Mouse (Mus musculus) megakaryocyte, embryonic 14.5 days (primary cell): Measurements from ENCODE around the gene Hist1h4k.

ENCODE experiments used
- FLI1 ChIP-seq: IDR thresholded peaks from 2 replicates; pipeline ENCODE4 v1.6.1; 2012; ENCODE audit warnings: low read length, inconsistent platforms, mixed read lengths
- GATA1 ChIP-seq: IDR thresholded peaks from 3 replicates; pipeline ENCODE4 v1.6.1; 2012; ENCODE audit warnings: mixed read lengths, low read length, inconsistent platforms, borderline replicate concordance

DNA sequence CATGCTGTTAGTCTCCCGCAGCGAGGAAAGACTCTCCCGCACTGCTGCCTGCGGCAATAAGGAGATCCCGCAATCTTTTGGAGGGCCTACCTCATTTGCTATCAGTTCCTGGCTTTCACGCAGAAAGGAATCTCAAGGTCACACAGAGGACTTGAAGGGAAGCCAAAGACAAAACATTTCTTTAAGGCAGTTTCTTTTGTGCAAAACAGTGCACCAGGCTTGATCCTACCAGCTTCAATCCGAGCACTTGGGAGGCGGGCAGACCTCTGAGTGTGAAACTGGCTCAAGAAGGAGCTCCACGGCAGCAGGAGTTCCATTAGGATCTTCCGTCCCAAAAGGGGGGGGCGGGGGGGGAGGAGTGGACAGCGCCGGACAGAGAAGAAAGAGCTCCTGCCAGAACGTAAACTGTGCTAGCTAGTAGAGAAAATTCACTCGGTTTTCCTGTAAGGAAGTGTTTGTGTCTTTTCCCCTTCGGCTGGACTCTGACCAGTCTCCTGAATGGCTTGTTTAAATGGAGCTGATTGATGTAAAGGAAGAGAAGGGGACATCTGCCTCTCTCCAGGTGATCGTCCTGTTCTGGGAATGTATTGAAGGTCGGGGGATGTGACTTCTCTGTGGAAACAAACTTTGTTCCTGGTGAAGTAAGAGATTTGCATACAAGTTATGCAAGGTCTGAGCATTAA is 40.4 kb upstream of the Hist1h4k start:
- no peak for TF ChIP-seq GATA1
- TF ChIP-seq FLI1, result no peak
